Mouse (Mus musculus) neural tube, embryonic 13.5 days (tissue): ENCODE measurements around the gene Olfr128. TPM values are rescaled to one million over a fixed set of nuclear protein-coding genes. Genes with fewer than 3 reads are reported as not detected.
"Not testable (repeated sequence)": the region's sequence is repeated elsewhere in the genome, so short reads cannot be mapped to it uniquely, and the experiment has no call there.

Experiments used
- ATAC-seq: fragments of 200-750 bp; cut with Nextera tagmentation; 2 replicates; pipeline ENCODE4 v1.8.0; 2017; ENCODE audit warnings: low read depth, mild to moderate bottlenecking, moderate TSS enrichment, moderate library complexity
- H3K27ac ChIP-seq: fragments of 300-500 bp; sonication (generic); replicated peaks from 2 replicates; pipeline ENCODE4 v1.5.1; 2015; ENCODE audit warnings: moderate library complexity, mild to moderate bottlenecking, inconsistent platforms
- H3K27me3 ChIP-seq: fragments of 300-500 bp; sonication (generic); 2 replicates; pipeline ENCODE4 v1.6.1; 2015; ENCODE audit warnings: mild to moderate bottlenecking, inconsistent platforms
- H3K36me3 ChIP-seq: fragments of 300-500 bp; sonication (generic); 2 replicates; pipeline ENCODE4 v1.6.1; 2015; ENCODE audit warnings: mild to moderate bottlenecking, inconsistent platforms
- H3K4me1 ChIP-seq: fragments of 300-500 bp; sonication (generic); replicated peaks from 2 replicates; pipeline ENCODE4 v1.6.1; 2015; ENCODE audit warnings: inconsistent platforms
- H3K4me2 ChIP-seq: fragments of 300-500 bp; sonication (generic); 2 replicates; pipeline ENCODE4 v1.6.1; 2015; ENCODE audit warnings: inconsistent platforms, mild to moderate bottlenecking, moderate library complexity
- H3K4me3 ChIP-seq: fragments of 300-500 bp; sonication (generic); 2 replicates; pipeline ENCODE4 v1.5.1; 2015; ENCODE audit warnings: mild to moderate bottlenecking, inconsistent platforms
- H3K9ac ChIP-seq: fragments of 300-500 bp; sonication (generic); 2 replicates; pipeline ENCODE4 v1.6.1; 2015; ENCODE audit warnings: moderate library complexity, mild to moderate bottlenecking, inconsistent platforms
- H3K9me3 ChIP-seq: fragments of 300-500 bp; sonication (generic); 2 replicates; pipeline ENCODE4 v1.6.1; 2016; ENCODE audit warnings: inconsistent platforms
- WGBS: fragments of 180-500 bp; shearing (Covaris S2); methylation state at CpG from one replicate; pipeline ENCODE4 v1.1.7; 2015; 5-methylcytosine and 5-hydroxymethylcytosine counted together
- polyA plus RNA-seq: library from polyadenylated mRNA; unstranded; fragments of >200 nt; fragmentation: Nextera tagmentation; extraction: Ambion mirVana; gene quantifications from 2 replicates; pipeline ENCODE4 v1.2.1, GENCODE M21; 2015

Olfr128 gene
- not detected in 2 replicates for polyA plus RNA-seq

GRCm38 (mm10) chr17:37920248-37920647 lies at the start of gene Olfr128:
Gene Olfr128 (plus strand): TSS chr17:37920548.
- no peak for ATAC-seq
- no peak within 1 kb of the TSS for H3K4me3 ChIP-seq

GRCm38 (mm10) chr17:37873830-37874229 lies 46.5 kb upstream of the Olfr128 start:
- no peak overlapping the region for H3K4me3 ChIP-seq
- H3K27me3 ChIP-seq: no peaks in the 10 kb centered on the region
- no peak overlapping the region for H3K4me2 ChIP-seq
- no peak overlapping the region for H3K27ac ChIP-seq
- H3K36me3 ChIP-seq: no peaks in the 10 kb centered on the region
- WGBS: 88% methylated on average over 3 of the region's 3 CpGs
- no peak overlapping the region for H3K9ac ChIP-seq
- H3K4me1 ChIP-seq: peaks cover 5% of the 10 kb centered on the region; the same call in 1 of the 2 replicates
- no peaks in the 10 kb centered on the region for H3K9me3 ChIP-seq
- no peak for ATAC-seq

More at GRCm38 (mm10) chr17:37920248-37920647, at the start of gene Olfr128:
- H3K4me1 ChIP-seq: no peaks in the 10 kb centered on the region
- H3K27ac ChIP-seq: no peak within 1 kb of the TSS
- no peaks in the 10 kb centered on the region for H3K27me3 ChIP-seq
- H3K36me3 ChIP-seq: no peaks in the 10 kb centered on the region
- no peak within 1 kb of the TSS for H3K4me2 ChIP-seq
- no peak within 1 kb of the TSS for H3K9ac ChIP-seq
- H3K9me3 ChIP-seq: no peaks in the 10 kb centered on the region

- H3K4me3 ChIP-seq: no peak within 1 kb of the TSS
- ATAC-seq: no peak
- 83% methylated on average over 1 of the region's 1 CpGs for WGBS
- no peaks in the 10 kb centered on the region for H3K4me1 ChIP-seq
- H3K4me2 ChIP-seq: no peak within 1 kb of the TSS
- no peaks in the 10 kb centered on the region for H3K27me3 ChIP-seq
- no peak within 1 kb of the TSS for H3K9ac ChIP-seq
- H3K9me3 ChIP-seq: no peaks in the 10 kb centered on the region
- no peak within 1 kb of the TSS for H3K27ac ChIP-seq
- no peaks in the 10 kb centered on the region for H3K36me3 ChIP-seq
Measured at GRCm38 (mm10) chr17:37900137-37900536, 20.2 kb upstream of the Olfr128 start, which contains the start of gene Olfr127. Gene Olfr127 (plus strand): TSS chr17:37900437.

- H3K4me3 ChIP-seq, H3K36me3 ChIP-seq, H3K9me3 ChIP-seq, H3K27ac ChIP-seq, H3K4me2 ChIP-seq, H3K4me1 ChIP-seq, H3K27me3 ChIP-seq, H3K9ac ChIP-seq, ATAC-seq: not testable (repeated sequence)
- 77% methylated on average over 8 of the region's 8 CpGs for WGBS
Measured at GRCm38 (mm10) chr17:37906821-37907220, 13.5 kb upstream of the Olfr128 start.

GRCm38 (mm10) chr17:37952979-37953378 lies 32.6 kb downstream of the Olfr128 start, which contains the start of gene Olfr761:
Gene Olfr761 (minus strand): TSS chr17:37953079.
- no peaks in the 10 kb centered on the region for H3K9me3 ChIP-seq
- H3K27me3 ChIP-seq: no peaks in the 10 kb centered on the region
- 81% methylated on average over 2 of the region's 2 CpGs for WGBS
- no peak within 1 kb of the TSS for H3K27ac ChIP-seq
- no peak for ATAC-seq
- H3K9ac ChIP-seq: no peak within 1 kb of the TSS
- H3K36me3 ChIP-seq: no peaks in the 10 kb centered on the region
- H3K4me2 ChIP-seq: no peak within 1 kb of the TSS
- H3K4me1 ChIP-seq: no peaks in the 10 kb centered on the region
- no peak within 1 kb of the TSS for H3K4me3 ChIP-seq

- Histone ChIP-seq H3K4me1 (no peaks in the 10 kb centered on the region), H3K9ac (no peak overlapping the region), H3K27me3 (no peaks in the 10 kb centered on the region), H3K36me3 (no peaks in the 10 kb centered on the region), H3K9me3 (no peaks in the 10 kb centered on the region), H3K4me2 (no peak overlapping the region), H3K4me3 (no peak overlapping the region), H3K27ac (no peak overlapping the region)
- ATAC-seq: no peak
- 89% methylated on average over 3 of the region's 3 CpGs for WGBS
Measured at GRCm38 (mm10) chr17:37973591-37973990, 53.2 kb downstream of the Olfr128 start.

Other genes with a start within 250 kb of the Olfr128 start
- not detected in 2 replicates for gene Olfr119, start 224.0 kb upstream of the Olfr128 start, polyA plus RNA-seq
- gene Olfr120, start 198.7 kb upstream of the Olfr128 start, polyA plus RNA-seq: not detected in 2 replicates
- not detected in 2 replicates for gene Olfr121, start 171.7 kb upstream of the Olfr128 start, polyA plus RNA-seq
- gene Olfr122, start 151.9 kb upstream of the Olfr128 start, polyA plus RNA-seq: not detected in 2 replicates
- not detected in 2 replicates for gene Olfr123, start 127.0 kb upstream of the Olfr128 start, polyA plus RNA-seq
- not detected in 2 replicates for gene Olfr124, start 120.7 kb upstream of the Olfr128 start, polyA plus RNA-seq
- gene Olfr125, start 87.6 kb upstream of the Olfr128 start, polyA plus RNA-seq: not detected in 2 replicates
- gene Olfr126, start 73.1 kb upstream of the Olfr128 start, polyA plus RNA-seq: not detected in 2 replicates
- gene Olfr127, start 20.1 kb upstream of the Olfr128 start, polyA plus RNA-seq: not detected in 2 replicates
- not detected in 2 replicates for gene Olfr761, start 32.5 kb downstream of the Olfr128 start, polyA plus RNA-seq
- not detected in 2 replicates for gene Olfr129, start 139.5 kb downstream of the Olfr128 start, polyA plus RNA-seq
- gene Olfr130, start 143.4 kb downstream of the Olfr128 start, polyA plus RNA-seq: not detected in 2 replicates
- not detected in 2 replicates for gene Olfr131, start 168.1 kb downstream of the Olfr128 start, polyA plus RNA-seq
- not detected in 2 replicates for gene Olfr132, start 214.0 kb downstream of the Olfr128 start, polyA plus RNA-seq
- not detected in 2 replicates for gene Olfr133, start 224.7 kb downstream of the Olfr128 start, polyA plus RNA-seq